8 mouse cellular contexts compared by ENCODE assay signal in genomic region chr3:108839647-108839999, GRCm38 (mm10). TPM values are rescaled to one million over a fixed set of nuclear protein-coding genes. Genes with fewer than 3 reads are reported as not detected.
DNase-seq lines count a peak whose midpoint lies in the region; ATAC-seq lines count a peak whose summit lies in the region.

No protein-coding gene starts in this region.

- H3K4me1 ChIP-seq in heart, embryonic 15.5 days (replicated peaks): peaks cover 12% of the 10 kb centered on the region
- peaks cover 14% of the 10 kb centered on the region for H3K4me1 ChIP-seq in hindbrain, embryonic 10.5 days (replicated peaks)
- H3K4me1 ChIP-seq in midbrain, embryonic 12.5 days: 0 out of 2 replicates have a peak, but pooled peaks cover 2% of the 10 kb centered on the region

- no peak for DNase-seq in heart, adult 18-20 months
- peak; percentile 49 for DNase-seq in MEL-GATA-1-ER (ENCODE audit: extremely low read depth, low read depth)
- DNase-seq in hindbrain, embryonic 10.5 days (ENCODE audit: low spot score): no peak
- DNase-seq in left cerebral cortex, postnatal 25 days (ENCODE audit: low spot score in 2 of 2): no peak
- no peak for DNase-seq in cerebellum, postnatal 36 days

- peak overlapping the region; percentile 64 for H3K4me2 ChIP-seq in heart, embryonic 15.5 days
- peak overlapping the region; percentile 59 for H3K4me2 ChIP-seq in midbrain, embryonic 12.5 days (replicated peaks)

- intact Hi-C loops in left cerebral cortex, postnatal 25 days (cut with DNase I): no loop called here

- H3K9me3 ChIP-seq in heart, embryonic 15.5 days (replicated peaks): no peaks in the 10 kb centered on the region
- H3K9me3 ChIP-seq in hindbrain, embryonic 10.5 days: no peaks in the 10 kb centered on the region
- no peaks in the 10 kb centered on the region for H3K9me3 ChIP-seq in midbrain, embryonic 12.5 days

- H3K9ac ChIP-seq in heart, embryonic 15.5 days: peak overlapping the region; percentile 83
- H3K9ac ChIP-seq in midbrain, embryonic 12.5 days (replicated peaks): peak overlapping the region; percentile 54

- H3K27me3 ChIP-seq in heart, embryonic 15.5 days: no peaks in the 10 kb centered on the region
- H3K27me3 ChIP-seq in hindbrain, embryonic 10.5 days (ENCODE audit: insufficient read depth, poor library complexity, severe bottlenecking): no peaks in the 10 kb centered on the region
- H3K27me3 ChIP-seq in midbrain, embryonic 12.5 days: no peaks in the 10 kb centered on the region

- peak overlapping the region; percentile 85 for H3K4me3 ChIP-seq in heart, embryonic 15.5 days
- peak overlapping the region; percentile 81 for H3K4me3 ChIP-seq in hindbrain, embryonic 10.5 days
- H3K4me3 ChIP-seq in midbrain, embryonic 12.5 days: peak overlapping the region; percentile 81

- no peak for ATAC-seq in heart, embryonic 15.5 days (replicated peaks; ENCODE audit: insufficient number of reproducible peaks, insufficient read depth, low FRiP score, low read depth)
- ATAC-seq in midbrain, embryonic 12.5 days (ENCODE audit: low FRiP score, low read depth): no peak
- no peak for ATAC-seq in megakaryocyte-erythroid progenitor cell, adult 5-6 weeks (replicated peaks; ENCODE audit: low FRiP score, low TSS enrichment, poor library complexity, severe bottlenecking)

- H3K27ac ChIP-seq in heart, embryonic 15.5 days: peak overlapping the region; percentile 94
- H3K27ac ChIP-seq in hindbrain, embryonic 10.5 days: peak overlapping the region; percentile 90
- H3K27ac ChIP-seq in midbrain, embryonic 12.5 days (replicated peaks): no peak overlapping the region

- WGBS in heart, embryonic 15.5 days: 4% methylated on average over 8 of the region's 8 CpGs
- WGBS in hindbrain, embryonic 10.5 days: 12% methylated on average over 8 of the region's 8 CpGs
- WGBS in midbrain, embryonic 12.5 days: 12% methylated on average over 8 of the region's 8 CpGs

- no peaks in the 10 kb centered on the region; the same call in 1 of the 2 replicates for H3K36me3 ChIP-seq in heart, embryonic 15.5 days
- peaks cover 7% of the 10 kb centered on the region; the same call in 1 of the 2 replicates for H3K36me3 ChIP-seq in hindbrain, embryonic 10.5 days
- no peaks in the 10 kb centered on the region for H3K36me3 ChIP-seq in midbrain, embryonic 12.5 days

RNA-seq across cellular contexts. Expression of gene Stxbp3, which starts 0.7 kb away (rescaled TPM):
- 28.1 and 29.9 TPM in 2 replicates for polyA plus RNA-seq in heart, embryonic 15.5 days (2015; fragmentation: Nextera tagmentation; extraction: Ambion mirVana)
- total RNA-seq in heart, adult 18-20 months (2021): 10 to 100 TPM; 24.6 to 32.5 TPM
- 18.9 and 26.1 TPM in 2 replicates for polyA plus RNA-seq in hindbrain, embryonic 10.5 days (2016; fragmentation: Nextera tagmentation; extraction: Ambion mirVana)
- polyA plus RNA-seq in midbrain, embryonic 12.5 days (2016; fragmentation: Nextera tagmentation; extraction: Ambion mirVana): 23.1 and 23.3 TPM in 2 replicates
- 46.7 and 47.5 TPM in 2 replicates for total RNA-seq in megakaryocyte-erythroid progenitor cell, adult 5-6 weeks (2014; fragmentation: Nextera tagmentation)
- 56.6 and 61.3 TPM in 2 replicates for total RNA-seq in megakaryocyte-erythroid progenitor cell, adult 5-6 weeks (2017)
- 10 to 100 TPM; 20.8 to 24.5 TPM for total RNA-seq in left cerebral cortex, postnatal 25 days (2021)

RNA-seq across cellular contexts. Expression of gene Fndc7, which starts 50.2 kb away (rescaled TPM):
- 0.09 and 0.36 TPM in 2 replicates for polyA plus RNA-seq in heart, embryonic 15.5 days (2015; fragmentation: Nextera tagmentation; extraction: Ambion mirVana)
- under 1 TPM; 0.07 to 0.18 TPM for total RNA-seq in heart, adult 18-20 months (2021)
- 0.05 TPM in 1 of 2 replicates, not detected in the other for polyA plus RNA-seq in hindbrain, embryonic 10.5 days (2016; fragmentation: Nextera tagmentation; extraction: Ambion mirVana)
- 0.08 TPM in 1 of 2 replicates, not detected in the other for polyA plus RNA-seq in midbrain, embryonic 12.5 days (2016; fragmentation: Nextera tagmentation; extraction: Ambion mirVana)
- not detected in 2 replicates for total RNA-seq in megakaryocyte-erythroid progenitor cell, adult 5-6 weeks (2014; fragmentation: Nextera tagmentation)
- total RNA-seq in megakaryocyte-erythroid progenitor cell, adult 5-6 weeks (2017): not detected in 2 replicates
- total RNA-seq in left cerebral cortex, postnatal 25 days (2021): under 1 TPM in 1 of 2 experiments, not detected in 1; 0.09 TPM
